Mouse (Mus musculus): Measurements from ENCODE around the gene Sit1. TPM values are rescaled to one million over a fixed set of nuclear protein-coding genes. Genes with fewer than 3 reads are reported as not detected.
A peak's percentile ranks its signal among the peaks of the same experiment; 100 is the strongest.

Sit1 gene
- polyA plus RNA-seq, 1 experiment from 2014 or later: not detected

DNA sequence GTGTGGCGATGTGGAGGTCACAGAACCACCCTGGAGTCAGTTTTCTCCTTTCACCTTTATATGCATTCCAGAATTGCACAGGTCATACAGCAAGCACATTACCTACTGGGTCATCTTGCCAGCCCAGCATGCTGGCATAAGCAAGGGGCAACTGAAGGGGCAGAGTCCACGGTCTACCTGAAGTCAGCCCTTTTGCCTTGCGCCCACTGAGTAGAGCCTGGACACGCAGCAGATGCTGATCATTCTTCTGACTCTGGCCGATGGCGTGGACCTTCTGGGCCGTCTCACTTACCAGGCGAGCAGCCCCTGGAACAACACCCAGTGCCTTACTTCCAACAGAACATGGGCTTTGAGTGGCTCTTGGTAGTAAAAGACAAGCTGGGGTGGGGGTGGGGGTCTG is 13.9 kb upstream of the Sit1 start:
- Histone ChIP-seq H3K4me1 (replicated peaks; ENCODE audit: control insufficient read depth, insufficient read depth, low read length) (peaks cover 20% of the 10 kb centered on the region; the same call in 1 of the 2 replicates), H3K4me3 (ENCODE audit: low read depth, low read length) (no peak overlapping the region), H3K9me3 (ENCODE audit: control insufficient read depth, low read length) (no peaks in the 10 kb centered on the region), H3K27me3 (ENCODE audit: control insufficient read depth, insufficient read depth, low read length) (no peaks in the 10 kb centered on the region; the same call in 1 of the 2 replicates), H3K27ac (ENCODE audit: low read depth, low read length) (no peak overlapping the region), H3K9ac (ENCODE audit: low read length) (no peak overlapping the region), H3K36me3 (ENCODE audit: control insufficient read depth, insufficient read depth, low read length) (peaks cover 2% of the 10 kb centered on the region; the same call in 1 of the 2 replicates), H3K4me2 (ENCODE audit: low read depth, low read length, severe bottlenecking) (no peak overlapping the region; the same call in 1 of the 2 replicates)
- 93% methylated on average over 8 of the region's 8 CpGs for WGBS
- no peak for DNase-seq (ENCODE audit: low spot score)
- ATAC-seq (replicated peaks; ENCODE audit: low FRiP score): no peak

- H3K4me1 ChIP-seq (replicated peaks; ENCODE audit: control insufficient read depth, insufficient read depth, low read length): peaks cover 20% of the 10 kb centered on the region; the same call in 1 of the 2 replicates
- H3K27me3 ChIP-seq (ENCODE audit: control insufficient read depth, insufficient read depth, low read length): no peaks in the 10 kb centered on the region; the same call in 1 of the 2 replicates
- no peak overlapping the region for H3K4me3 ChIP-seq (ENCODE audit: low read depth, low read length)
- H3K27ac ChIP-seq (ENCODE audit: low read depth, low read length): no peak overlapping the region
- 47% methylated on average over 6 of the region's 6 CpGs for WGBS
- H3K4me2 ChIP-seq (ENCODE audit: low read depth, low read length, severe bottlenecking): no peak overlapping the region
- no peaks in the 10 kb centered on the region for H3K9me3 ChIP-seq (ENCODE audit: control insufficient read depth, low read length)
- no peak overlapping the region for H3K9ac ChIP-seq (ENCODE audit: low read length)
- peaks cover 2% of the 10 kb centered on the region; the same call in 1 of the 2 replicates for H3K36me3 ChIP-seq (ENCODE audit: control insufficient read depth, insufficient read depth, low read length)
- ATAC-seq (replicated peaks; ENCODE audit: low FRiP score): no peak
- no peak for DNase-seq (ENCODE audit: low spot score)
Observed at GRCm38 (mm10) chr4:43496587-43496986, 13.1 kb upstream of the Sit1 start.

- peak overlapping the region; percentile 69 for H3K4me3 ChIP-seq (ENCODE audit: low read depth, low read length)
- WGBS: 5% methylated on average over 9 of the region's 9 CpGs
Observed at GRCm38 (mm10) chr4:43493846-43494240, 10.3 kb upstream of the Sit1 start.

DNA sequence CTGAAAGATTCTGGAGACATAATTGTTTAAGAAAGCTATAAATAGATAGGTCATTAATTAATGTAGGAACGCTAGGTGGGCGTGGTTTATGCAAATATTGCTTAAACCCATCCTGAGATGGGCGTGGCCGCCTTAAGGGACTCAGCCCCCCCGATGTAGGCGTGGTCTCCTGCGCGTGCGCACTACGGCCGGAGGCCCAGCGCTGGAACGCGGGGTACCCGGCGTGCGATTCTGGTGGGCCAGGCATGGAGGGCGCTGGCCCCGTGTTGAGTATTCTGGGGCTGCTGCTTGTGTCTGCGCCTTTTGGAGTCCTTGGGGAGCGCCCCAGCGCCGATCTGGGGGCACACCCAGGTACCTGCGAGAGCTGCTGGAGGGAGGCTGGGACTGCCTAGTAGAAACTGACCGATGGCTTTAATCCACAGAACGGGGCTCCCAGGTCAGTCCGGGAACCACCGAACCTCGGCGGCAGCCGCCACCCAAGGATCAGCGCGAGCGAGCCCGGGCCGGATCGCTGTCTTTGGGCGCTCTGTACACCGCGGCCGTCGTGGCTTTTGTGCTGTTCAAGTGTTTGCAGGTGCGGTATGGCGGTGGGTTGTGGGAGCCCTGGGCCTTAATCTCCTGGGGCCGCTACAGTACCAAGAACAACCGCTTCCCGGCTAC is 9.8 kb upstream of the Sit1 start:
- peak overlapping the region; percentile 62 for H3K4me2 ChIP-seq (ENCODE audit: low read depth, low read length, severe bottlenecking)
- peak; percentile 99 for DNase-seq (ENCODE audit: low spot score)
- under 1% methylated on average over 47 of the region's 47 CpGs for WGBS
- H3K4me3 ChIP-seq (ENCODE audit: low read depth, low read length): peak overlapping the region; percentile 69
- H3K27me3 ChIP-seq (ENCODE audit: control insufficient read depth, insufficient read depth, low read length): no peaks in the 10 kb centered on the region; the same call in 1 of the 2 replicates
- H3K9me3 ChIP-seq (ENCODE audit: control insufficient read depth, low read length): no peaks in the 10 kb centered on the region
- H3K27ac ChIP-seq (ENCODE audit: low read depth, low read length): peak overlapping the region; percentile 74
- H3K9ac ChIP-seq (ENCODE audit: low read length): peak overlapping the region; percentile 77
- peak; percentile 93 for ATAC-seq (replicated peaks; ENCODE audit: low FRiP score)
- peaks cover 2% of the 10 kb centered on the region; the same call in 1 of the 2 replicates for H3K36me3 ChIP-seq (ENCODE audit: control insufficient read depth, insufficient read depth, low read length)
- peaks cover 14% of the 10 kb centered on the region; the same call in 1 of the 2 replicates for H3K4me1 ChIP-seq (replicated peaks; ENCODE audit: control insufficient read depth, insufficient read depth, low read length)

More at GRCm38 (mm10) chr4:43493846-43494240, 10.3 kb upstream of the Sit1 start:
- H3K4me1 ChIP-seq (replicated peaks; ENCODE audit: control insufficient read depth, insufficient read depth, low read length): peaks cover 18% of the 10 kb centered on the region; the same call in 1 of the 2 replicates
- peaks cover 2% of the 10 kb centered on the region; the same call in 1 of the 2 replicates for H3K36me3 ChIP-seq (ENCODE audit: control insufficient read depth, insufficient read depth, low read length)
- H3K9ac ChIP-seq (ENCODE audit: low read length): peak overlapping the region; percentile 77
- DNase-seq (ENCODE audit: low spot score): no peak
- H3K27ac ChIP-seq (ENCODE audit: low read depth, low read length): peak overlapping the region; percentile 74; the same call in 1 of the 2 replicates
- H3K4me2 ChIP-seq (ENCODE audit: low read depth, low read length, severe bottlenecking): peak overlapping the region; percentile 62
- no peaks in the 10 kb centered on the region; the same call in 1 of the 2 replicates for H3K27me3 ChIP-seq (ENCODE audit: control insufficient read depth, insufficient read depth, low read length)
- H3K9me3 ChIP-seq (ENCODE audit: control insufficient read depth, low read length): no peaks in the 10 kb centered on the region
- no peak for ATAC-seq (replicated peaks; ENCODE audit: low FRiP score)

DNA sequence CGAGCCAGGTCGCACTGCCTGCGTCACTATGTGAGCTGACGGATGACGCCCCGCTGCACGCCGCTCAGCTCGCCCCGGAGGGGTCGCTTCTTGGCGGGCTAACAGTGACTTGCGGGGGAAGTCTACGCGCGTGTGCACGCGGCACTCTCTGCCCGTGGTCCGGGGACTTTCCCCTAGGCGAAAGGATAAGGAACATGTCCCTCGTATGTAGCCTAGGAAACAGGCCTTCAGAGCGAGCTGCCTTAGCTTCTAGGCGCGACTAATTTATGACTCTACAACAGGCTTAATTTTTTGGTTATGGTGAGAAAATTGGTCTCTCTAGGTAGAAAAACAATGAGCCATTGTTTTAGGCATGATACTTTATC is 9.3 kb upstream of the Sit1 start, which contains the start of gene Ccdc107:
TSS of gene Ccdc107 (plus strand) at position 80 of the 365 bp plus-strand sequence.
- DNase-seq (ENCODE audit: low spot score) (peak; percentile 95), ATAC-seq (replicated peaks; ENCODE audit: low FRiP score) (peak; percentile 97)
- peaks cover 10% of the 10 kb centered on the region; the same call in 1 of the 2 replicates for H3K4me1 ChIP-seq (replicated peaks; ENCODE audit: control insufficient read depth, insufficient read depth, low read length)
- peak within 1 kb of the TSS; percentile 74 for H3K27ac ChIP-seq (ENCODE audit: low read depth, low read length)
- H3K4me3 ChIP-seq (ENCODE audit: low read depth, low read length): peak within 1 kb of the TSS; percentile 69
- under 1% methylated on average over 25 of the region's 25 CpGs for WGBS
- H3K36me3 ChIP-seq (ENCODE audit: control insufficient read depth, insufficient read depth, low read length): peaks cover 2% of the 10 kb centered on the region; the same call in 1 of the 2 replicates
- peak within 1 kb of the TSS; percentile 62 for H3K4me2 ChIP-seq (ENCODE audit: low read depth, low read length, severe bottlenecking)
- H3K9ac ChIP-seq (ENCODE audit: low read length): peak within 1 kb of the TSS; percentile 77
- no peaks in the 10 kb centered on the region; the same call in 1 of the 2 replicates for H3K27me3 ChIP-seq (ENCODE audit: control insufficient read depth, insufficient read depth, low read length)
- H3K9me3 ChIP-seq (ENCODE audit: control insufficient read depth, low read length): no peaks in the 10 kb centered on the region

- Histone ChIP-seq H3K4me2 (ENCODE audit: low read depth, low read length, severe bottlenecking) (peak overlapping the region; percentile 31; the same call in 1 of the 2 replicates), H3K36me3 (ENCODE audit: control insufficient read depth, insufficient read depth, low read length) (peaks cover 2% of the 10 kb centered on the region; the same call in 1 of the 2 replicates), H3K27ac (ENCODE audit: low read depth, low read length) (0 out of 2 replicates have a peak overlapping the region, but pooled peaks have one; percentile 74), H3K4me3 (ENCODE audit: low read depth, low read length) (peak overlapping the region; percentile 69; the same call in 1 of the 2 replicates), H3K27me3 (ENCODE audit: control insufficient read depth, insufficient read depth, low read length) (no peaks in the 10 kb centered on the region; the same call in 1 of the 2 replicates), H3K9me3 (ENCODE audit: control insufficient read depth, low read length) (no peaks in the 10 kb centered on the region), H3K9ac (ENCODE audit: low read length) (no peak overlapping the region), H3K4me1 (replicated peaks; ENCODE audit: control insufficient read depth, insufficient read depth, low read length) (peaks cover 8% of the 10 kb centered on the region; the same call in 1 of the 2 replicates)
- ATAC-seq (replicated peaks; ENCODE audit: low FRiP score) (no peak; the same call in 1 of the 2 replicates), DNase-seq (ENCODE audit: low spot score) (no peak)
- WGBS: 48% methylated on average over 12 of the region's 12 CpGs
Observed at GRCm38 (mm10) chr4:43492101-43492820, 8.7 kb upstream of the Sit1 start.

- H3K9ac ChIP-seq (ENCODE audit: low read length): no peak overlapping the region
- ATAC-seq (replicated peaks; ENCODE audit: low FRiP score) (no peak), DNase-seq (ENCODE audit: low spot score) (no peak)
- no peak overlapping the region for H3K27ac ChIP-seq (ENCODE audit: low read depth, low read length)
- H3K4me2 ChIP-seq (ENCODE audit: low read depth, low read length, severe bottlenecking): no peak overlapping the region
- peaks cover 6% of the 10 kb centered on the region; the same call in 1 of the 2 replicates for H3K4me1 ChIP-seq (replicated peaks; ENCODE audit: control insufficient read depth, insufficient read depth, low read length)
- no peaks in the 10 kb centered on the region for H3K36me3 ChIP-seq (ENCODE audit: control insufficient read depth, insufficient read depth, low read length)
- H3K9me3 ChIP-seq (ENCODE audit: control insufficient read depth, low read length): no peaks in the 10 kb centered on the region
- H3K4me3 ChIP-seq (ENCODE audit: low read depth, low read length): no peak overlapping the region
- 87% methylated on average over 5 of the region's 5 CpGs for WGBS
- no peaks in the 10 kb centered on the region; the same call in 1 of the 2 replicates for H3K27me3 ChIP-seq (ENCODE audit: control insufficient read depth, insufficient read depth, low read length)
Observed at GRCm38 (mm10) chr4:43490801-43491200, 7.3 kb upstream of the Sit1 start.

DNA sequence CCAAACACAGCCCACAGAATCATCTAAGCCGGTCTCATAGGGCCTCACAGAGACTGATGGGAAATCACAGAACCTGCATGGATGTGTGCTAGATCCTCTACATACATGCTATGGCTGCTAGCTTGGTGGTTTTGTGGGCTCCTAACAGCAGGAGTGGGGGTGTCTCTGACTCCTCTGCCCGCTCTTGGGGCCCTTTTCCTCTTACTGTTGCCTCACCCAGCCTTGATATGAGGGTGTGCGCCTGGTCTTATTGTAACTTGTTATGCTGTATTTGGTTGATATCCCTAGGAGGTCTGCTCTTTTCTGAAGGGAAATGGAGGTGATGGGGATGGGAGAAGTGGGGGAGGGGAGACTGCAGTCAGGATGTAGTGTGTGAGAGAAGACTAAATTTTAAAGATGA is 6.1 kb upstream of the Sit1 start:
- no peak for DNase-seq (ENCODE audit: low spot score)
- 93% methylated on average over 3 of the region's 3 CpGs for WGBS

More for the DNA sequence above, 6.1 kb upstream of the Sit1 start:
- no peak overlapping the region for H3K4me2 ChIP-seq (ENCODE audit: low read depth, low read length, severe bottlenecking)
- H3K27ac ChIP-seq (ENCODE audit: low read depth, low read length): no peak overlapping the region
- no peaks in the 10 kb centered on the region for H3K36me3 ChIP-seq (ENCODE audit: control insufficient read depth, insufficient read depth, low read length)
- no peak for ATAC-seq (replicated peaks; ENCODE audit: low FRiP score)
- H3K27me3 ChIP-seq (ENCODE audit: control insufficient read depth, insufficient read depth, low read length): no peaks in the 10 kb centered on the region
- no peak overlapping the region for H3K9ac ChIP-seq (ENCODE audit: low read length)
- no peak overlapping the region for H3K4me3 ChIP-seq (ENCODE audit: low read depth, low read length)
- H3K9me3 ChIP-seq (ENCODE audit: control insufficient read depth, low read length): no peaks in the 10 kb centered on the region
- H3K4me1 ChIP-seq (replicated peaks; ENCODE audit: control insufficient read depth, insufficient read depth, low read length): peaks cover 6% of the 10 kb centered on the region; the same call in 1 of the 2 replicates

Data from forebrain, embryonic 11.5 days (tissue).